Mouse (Mus musculus): ENCODE data around the gene Pla2g4d. TPM values are rescaled to one million over a fixed set of nuclear protein-coding genes. Genes with fewer than 3 reads are reported as not detected.
A peak's percentile ranks its signal among the peaks of the same experiment; 100 is the strongest.

Pla2g4d gene
- total RNA-seq (2021): not detected
- long read RNA-seq, experiment 1: 0 reads
- long read RNA-seq, experiment 2: 0 reads

DNA sequence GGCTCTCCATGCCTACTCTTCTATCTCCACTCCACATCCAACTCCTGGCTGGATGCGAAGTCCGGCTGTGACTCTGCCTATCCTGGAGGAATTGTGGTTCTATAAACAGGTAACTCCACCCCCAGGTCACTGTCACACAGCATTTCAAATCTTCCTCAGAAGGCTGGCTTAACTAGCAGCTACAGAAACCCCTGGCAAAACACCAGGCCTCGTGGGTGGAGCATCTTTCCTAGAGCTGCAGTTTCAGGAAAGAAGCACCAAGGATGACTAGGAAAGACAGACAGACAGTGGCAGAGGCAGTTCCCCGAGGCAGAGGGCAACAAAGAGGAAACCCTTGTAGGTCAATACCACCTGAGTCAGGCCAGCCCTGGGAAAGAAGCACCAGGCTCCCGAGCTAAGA, at the start of gene Pla2g4d:
Gene Pla2g4d (minus strand): TSS at position 203 of the 400 bp plus-strand sequence.
- Histone ChIP-seq H3K4me3 (no peak within 1 kb of the TSS), H3K27ac (no peak within 1 kb of the TSS)
- peak in 1 of 2 experiments; percentile 26 for DNase-seq (ENCODE audit: extremely low spot score in 1 of 2, low spot score in 2 of 2)
- intact Hi-C loops (cut with DNase I): no loop called here
- no peak for TF ChIP-seq CTCF (IDR thresholded peaks at IDR 0.05)

- DNase-seq (ENCODE audit: extremely low spot score in 1 of 2, low spot score in 2 of 2): no peak
- H3K27ac ChIP-seq: no peak overlapping the region
- peak; percentile 52 for TF ChIP-seq CTCF (IDR thresholded peaks at IDR 0.05)
- intact Hi-C loops (cut with DNase I): no loop called here
- H3K4me3 ChIP-seq: no peak overlapping the region
Observed at GRCm38 (mm10) chr2:120337886-120338285, 48.9 kb upstream of the Pla2g4d start.

GRCm38 (mm10) chr2:120331575-120331974, 42.6 kb upstream of the Pla2g4d start:
- TF ChIP-seq CTCF (IDR thresholded peaks at IDR 0.05): no peak
- Histone ChIP-seq H3K27ac (0 out of 2 replicates have a peak overlapping the region, but pooled peaks have one; percentile 19), H3K4me3 (no peak overlapping the region)
- peak in 1 of 2 experiments; percentile 22 for DNase-seq (ENCODE audit: extremely low spot score in 1 of 2, low spot score in 2 of 2)
- intact Hi-C loops (cut with DNase I): no loop called here

GRCm38 (mm10) chr2:120315077-120315476, 26.1 kb upstream of the Pla2g4d start:
- no peak for DNase-seq (ENCODE audit: extremely low spot score in 1 of 2, low spot score in 2 of 2)
- no peak for TF ChIP-seq CTCF (IDR thresholded peaks at IDR 0.05)
- Histone ChIP-seq H3K27ac (no peak overlapping the region), H3K4me3 (no peak overlapping the region)
- intact Hi-C loops (cut with DNase I): no loop called here

GRCm38 (mm10) chr2:120314487-120314886, 25.5 kb upstream of the Pla2g4d start:
- no peak for TF ChIP-seq CTCF (IDR thresholded peaks at IDR 0.05)
- DNase-seq (ENCODE audit: extremely low spot score in 1 of 2, low spot score in 2 of 2): no peak
- no peak overlapping the region for H3K4me3 ChIP-seq
- no peak overlapping the region for H3K27ac ChIP-seq
- intact Hi-C loops (cut with DNase I): no loop called here

DNA sequence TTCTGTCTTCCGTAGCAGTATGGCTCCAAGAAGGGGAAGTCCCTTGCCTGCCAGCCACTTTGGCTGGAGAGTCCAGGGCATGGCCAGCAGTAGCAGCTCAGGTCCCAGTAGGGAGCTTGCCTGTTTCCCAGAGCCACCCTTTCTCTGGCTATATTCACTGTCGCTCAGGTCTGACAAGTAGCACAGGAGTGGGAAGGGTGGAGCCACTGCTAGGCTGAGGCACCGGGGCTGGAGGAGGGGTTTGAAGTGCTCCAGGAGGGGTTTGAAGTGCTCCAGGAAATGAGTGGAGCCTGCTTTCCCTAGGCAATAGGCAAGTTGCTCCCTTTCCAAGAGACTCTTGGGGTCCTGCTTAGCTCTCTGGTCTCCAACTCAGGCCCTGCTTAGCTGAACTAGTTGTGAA, 25.0 kb upstream of the Pla2g4d start, which contains the start of gene Pla2g4f:
Gene Pla2g4f (minus strand): TSS at position 190 of the 400 bp plus-strand sequence.
- intact Hi-C loops (cut with DNase I): no loop called here
- no peak for TF ChIP-seq CTCF (IDR thresholded peaks at IDR 0.05)
- H3K27ac ChIP-seq: no peak within 1 kb of the TSS
- no peak within 1 kb of the TSS for H3K4me3 ChIP-seq
- DNase-seq (ENCODE audit: extremely low spot score in 1 of 2, low spot score in 2 of 2): no peak

DNA sequence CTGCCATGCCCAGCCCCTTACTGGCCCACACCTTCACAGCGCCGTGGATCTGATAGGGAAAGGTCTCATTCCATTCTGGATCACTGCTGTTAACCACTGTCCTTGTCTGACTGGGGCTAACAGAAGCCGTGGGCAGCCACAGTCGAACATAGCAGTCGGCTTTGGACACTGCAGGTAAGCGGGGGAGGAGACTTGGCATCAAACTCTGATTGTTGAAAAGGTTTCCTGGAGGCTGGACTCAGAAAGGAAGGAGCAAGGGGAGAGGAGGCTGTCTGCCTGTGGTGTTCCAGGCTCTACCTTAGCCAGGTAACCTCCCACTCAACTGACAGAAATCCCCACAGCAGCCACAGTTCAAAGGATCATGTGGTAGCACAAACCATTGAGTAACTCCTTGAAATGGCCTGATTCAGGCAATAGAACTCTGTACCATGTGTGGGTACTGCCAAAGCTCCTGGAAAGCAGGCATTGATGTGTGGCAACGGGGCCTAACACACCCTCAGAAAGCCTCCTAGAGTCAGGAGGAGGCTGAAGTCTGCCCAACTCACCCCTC, 23.4 kb upstream of the Pla2g4d start:
- no peak for TF ChIP-seq CTCF (IDR thresholded peaks at IDR 0.05)
- H3K27ac ChIP-seq: no peak overlapping the region
- H3K4me3 ChIP-seq: no peak overlapping the region
- intact Hi-C loops (cut with DNase I): no loop called here
- DNase-seq (ENCODE audit: extremely low spot score in 1 of 2, low spot score in 2 of 2): no peak

GRCm38 (mm10) chr2:120304113-120304512, 15.1 kb upstream of the Pla2g4d start:
- intact Hi-C loops (cut with DNase I): no loop called here
- no peak overlapping the region for H3K27ac ChIP-seq

GRCm38 (mm10) chr2:120301076-120301475, 12.1 kb upstream of the Pla2g4d start:
- no peak for TF ChIP-seq CTCF (IDR thresholded peaks at IDR 0.05)
- no peak overlapping the region for H3K27ac ChIP-seq
- DNase-seq (ENCODE audit: extremely low spot score in 1 of 2, low spot score in 2 of 2): no peak
- H3K4me3 ChIP-seq: no peak overlapping the region
- intact Hi-C loops (cut with DNase I): no loop called here

More at GRCm38 (mm10) chr2:120304113-120304512, 15.1 kb upstream of the Pla2g4d start:
- no peak for DNase-seq (ENCODE audit: extremely low spot score in 1 of 2, low spot score in 2 of 2)
- TF ChIP-seq CTCF (IDR thresholded peaks at IDR 0.05): no peak
- no peak overlapping the region for H3K4me3 ChIP-seq

- TF ChIP-seq CTCF (IDR thresholded peaks at IDR 0.05): no peak
- Histone ChIP-seq H3K4me3 (no peak overlapping the region), H3K27ac (no peak overlapping the region)
- intact Hi-C loops (cut with DNase I): no loop called here
- DNase-seq (ENCODE audit: extremely low spot score in 1 of 2, low spot score in 2 of 2): no peak
Observed at GRCm38 (mm10) chr2:120299866-120300265, 10.9 kb upstream of the Pla2g4d start.

- Histone ChIP-seq H3K27ac (no peak overlapping the region), H3K4me3 (no peak overlapping the region)
- TF ChIP-seq CTCF (IDR thresholded peaks at IDR 0.05): no peak
- intact Hi-C loops (cut with DNase I): no loop called here
- DNase-seq (ENCODE audit: extremely low spot score in 1 of 2, low spot score in 2 of 2): no peak
Observed at GRCm38 (mm10) chr2:120296160-120296559, 7.2 kb upstream of the Pla2g4d start.

- DNase-seq (ENCODE audit: extremely low spot score in 1 of 2, low spot score in 2 of 2): no peak
- TF ChIP-seq CTCF (IDR thresholded peaks at IDR 0.05): no peak
- no peak overlapping the region for H3K4me3 ChIP-seq
- intact Hi-C loops (cut with DNase I): no loop called here
- no peak overlapping the region for H3K27ac ChIP-seq
Observed at GRCm38 (mm10) chr2:120291471-120292078, 2.6 kb upstream of the Pla2g4d start.

GRCm38 (mm10) chr2:120288401-120288800, 596 bp downstream of the Pla2g4d start:
- Histone ChIP-seq H3K27ac (no peak overlapping the region), H3K4me3 (no peak overlapping the region)
- intact Hi-C loops (cut with DNase I): no loop called here
- DNase-seq (ENCODE audit: extremely low spot score in 1 of 2, low spot score in 2 of 2): no peak
- no peak for TF ChIP-seq CTCF (IDR thresholded peaks at IDR 0.05)
